Mouse (Mus musculus) midbrain, embryonic 10.5 days (tissue): ENCODE data around the gene Nemf. TPM values are rescaled to one million over a fixed set of nuclear protein-coding genes. Genes with fewer than 3 reads are reported as not detected.

ENCODE experiments used
- microRNA-seq: library from miRNA; unstranded; fragments of <30 nt; microRNA quantifications from one replicate; pipeline ENCODE4, GENCODE M21; 2017
- polyA plus RNA-seq: library from polyadenylated mRNA; unstranded; fragments of >200 nt; fragmentation: Nextera tagmentation; extraction: Ambion mirVana; gene quantifications from 2 replicates; pipeline ENCODE4 v1.2.1, GENCODE M21; 2016

The Nemf gene
- polyA plus RNA-seq, 1 experiment from 2014 or later, result 97.2 TPM

Small RNA genes within 50 kb of the gene (microRNA-seq; reads per million reads assigned to microRNA genes)
- gene Gm47299, result not detected
- not detected for gene Gm47305

Other genes with a start within 250 kb of the Nemf start
- gene Rps29, start 198.0 kb downstream of the Nemf start, polyA plus RNA-seq, result 1,159 and 1,322 TPM in 2 replicates
- gene Lrr1, start 188.4 kb downstream of the Nemf start, polyA plus RNA-seq, result 33.3 and 35.8 TPM in 2 replicates
- gene Rpl36al, start 173.1 kb downstream of the Nemf start, polyA plus RNA-seq, result 467 and 542 TPM in 2 replicates
- 32.6 and 34.3 TPM in 2 replicates for gene Mgat2, start 173.0 kb downstream of the Nemf start, polyA plus RNA-seq
- 49.8 and 57.0 TPM in 2 replicates for gene Gm49383, start 160.1 kb downstream of the Nemf start, polyA plus RNA-seq
- 17.0 TPM in 2 replicates for gene Dnaaf2, start 158.7 kb downstream of the Nemf start, polyA plus RNA-seq
- gene Gm49384, start 152.9 kb downstream of the Nemf start, polyA plus RNA-seq, result 43.8 and 51.4 TPM in 2 replicates
- 28.8 and 34.5 TPM in 2 replicates for gene Pole2, start 129.0 kb downstream of the Nemf start, polyA plus RNA-seq
- gene Klhdc1, start 116.0 kb downstream of the Nemf start, polyA plus RNA-seq, result 2.5 and 3.1 TPM in 2 replicates
- gene Klhdc2, start 60.5 kb downstream of the Nemf start, polyA plus RNA-seq, result 208 and 218 TPM in 2 replicates
- gene Arf6, start 15.0 kb upstream of the Nemf start, polyA plus RNA-seq, result 32.2 and 34.4 TPM in 2 replicates
- gene Gm9887, start 15.3 kb upstream of the Nemf start, polyA plus RNA-seq, result 1.2 and 1.3 TPM in 2 replicates
- 20.1 and 21.4 TPM in 2 replicates for gene Vcpkmt, start 225.9 kb upstream of the Nemf start, polyA plus RNA-seq